Mouse (Mus musculus) Patski (cell line): ENCODE results near the gene Gm43302. TPM values are rescaled to one million over a fixed set of nuclear protein-coding genes. Genes with fewer than 3 reads are reported as not detected.
"Not testable (repeated sequence)": the region's sequence is repeated elsewhere in the genome, so short reads cannot be mapped to it uniquely, and the experiment has no call there.

ENCODE experiments used
- ATAC-seq: fragments of 100-300 bp; one replicate; pipeline ENCODE4 v1.8.0; 2021
- CTCF ChIA-PET: fragments of 350-600 bp; sonication (Branson Sonifier 250); formaldehyde crosslinking; loops from one replicate; lab custom pipeline; 2022; ENCODE audit warnings: inconsistent platforms; lab: Charles Lee
- POLR2A ChIA-PET: fragments of 350-600 bp; sonication (Branson Sonifier 250); formaldehyde crosslinking; loops from one replicate; lab custom pipeline; 2022; ENCODE audit warnings: antibody characterized with exemption, inconsistent platforms; lab: Charles Lee
- DNase-seq: peaks from one replicate; pipeline ENCODE4 v3.0.0-alpha.2; 2011; ENCODE audit warnings: low read depth, low spot score
- H3K27me3 ChIP-seq: fragments of 371-371 bp; one replicate; pipeline ENCODE4 v1.5.1; 2021
- CTCF ChIP-seq: fragments of 100-300 bp; IDR thresholded peaks from one replicate; pipeline ENCODE4 v1.5.1; 2021
- in situ Hi-C: fragments of 300-500 bp; cut with MboI; formaldehyde crosslinking; loops from 3 replicates; pipeline ENCODE4 v1.11.1; 2018; ENCODE audit warnings: low pct_unique_long_range_greater_than_20kb, mixed read lengths
- polyA plus RNA-seq: library from polyadenylated mRNA; unstranded; gene quantifications from one replicate; pipeline ENCODE4 v1.2.3, GENCODE M21; 2021

Gm43302 gene
- polyA plus RNA-seq, 1 experiment from 2014 or later = 0.40 TPM

- DNase-seq = no peak
- ChIA-PET CTCF (no interaction called here), POLR2A (interaction anchor here (0.9 kb wide), 1 partner anchor 229 kb away, joined by 3 read pairs; no protein-coding TSS in a partner anchor)
- no peak for ATAC-seq
- no peak for TF ChIP-seq CTCF
- H3K27me3 ChIP-seq = no peaks in the 10 kb centered on the region
- in situ Hi-C loops = no loop called here
Observed at GRCm38 (mm10) chr5:105292492-105292891, 1.0 kb downstream of the Gm43302 start.

GRCm38 (mm10) chr5:105290921-105291320 is 2.6 kb downstream of the Gm43302 start:
- DNase-seq, in situ Hi-C loops, POLR2A ChIA-PET, ATAC-seq, CTCF ChIA-PET, H3K27me3 ChIP-seq: not testable (repeated sequence)

GRCm38 (mm10) chr5:105260673-105261072 is 32.8 kb downstream of the Gm43302 start:
- not testable (repeated sequence) for ATAC-seq
- in situ Hi-C loops = loop anchor here (5.0 to 10.0 kb wide), 2 partner anchors 56 to 97 kb away; no protein-coding TSS in a partner anchor

GRCm38 (mm10) chr5:105252491-105252890 is 41.0 kb downstream of the Gm43302 start:
- ChIA-PET POLR2A (no interaction called here), CTCF (no interaction called here)
- no peak for DNase-seq
- no peak for ATAC-seq
- in situ Hi-C loops = no loop called here
- TF ChIP-seq CTCF = no peak
- H3K27me3 ChIP-seq = no peaks in the 10 kb centered on the region

More at GRCm38 (mm10) chr5:105260673-105261072, 32.8 kb downstream of the Gm43302 start:
- CTCF ChIA-PET, POLR2A ChIA-PET, H3K27me3 ChIP-seq, DNase-seq: not testable (repeated sequence)

- POLR2A ChIA-PET, CTCF ChIA-PET, H3K27me3 ChIP-seq, ATAC-seq, DNase-seq: not testable (repeated sequence)
- in situ Hi-C loops = loop anchor here (10.0 kb wide), 1 partner anchor 50 kb away; no protein-coding TSS in a partner anchor
Observed at GRCm38 (mm10) chr5:105244741-105245140, 48.8 kb downstream of the Gm43302 start.

- POLR2A ChIA-PET, DNase-seq, ATAC-seq, H3K27me3 ChIP-seq, CTCF ChIA-PET: not testable (repeated sequence)
- in situ Hi-C loops = loop anchor here (10.0 kb wide), 1 partner anchor 46 kb away; no protein-coding TSS in a partner anchor
Observed at GRCm38 (mm10) chr5:105240982-105241381, 52.5 kb downstream of the Gm43302 start.

GRCm38 (mm10) chr5:105239483-105240047 is 53.9 kb downstream of the Gm43302 start, which contains the start of gene Gbp10:
Gene Gbp10 (minus strand): TSS chr5:105239533.
- ATAC-seq, H3K27me3 ChIP-seq, POLR2A ChIA-PET, DNase-seq, CTCF ChIA-PET: not testable (repeated sequence)
- in situ Hi-C loops = loop anchor here (10.0 kb wide), 1 partner anchor 45 kb away; no protein-coding TSS in a partner anchor

- CTCF ChIA-PET, POLR2A ChIA-PET, in situ Hi-C loops, ATAC-seq, H3K27me3 ChIP-seq, DNase-seq: not testable (repeated sequence)
Observed at GRCm38 (mm10) chr5:105238402-105238801, 55.1 kb downstream of the Gm43302 start.

GRCm38 (mm10) chr5:105236040-105236439 is 57.5 kb downstream of the Gm43302 start:
- CTCF ChIA-PET, DNase-seq, H3K27me3 ChIP-seq, POLR2A ChIA-PET, in situ Hi-C loops, ATAC-seq: not testable (repeated sequence)

- in situ Hi-C loops = loop anchor here (10.0 kb wide), 1 partner anchor 56 kb away; no protein-coding TSS in a partner anchor
- POLR2A ChIA-PET, ATAC-seq, H3K27me3 ChIP-seq, CTCF ChIA-PET, DNase-seq: not testable (repeated sequence)
Observed at GRCm38 (mm10) chr5:105208957-105209356, 84.5 kb downstream of the Gm43302 start.

GRCm38 (mm10) chr5:105200791-105201355 is 92.6 kb downstream of the Gm43302 start:
- in situ Hi-C loops = loop anchor here (10.0 kb wide), 1 partner anchor 64 kb away; no protein-coding TSS in a partner anchor
- POLR2A ChIA-PET, ATAC-seq, DNase-seq, H3K27me3 ChIP-seq, CTCF ChIA-PET: not testable (repeated sequence)

GRCm38 (mm10) chr5:105199149-105199548 is 94.3 kb downstream of the Gm43302 start:
- CTCF ChIA-PET, ATAC-seq: not testable (repeated sequence)
- in situ Hi-C loops = loop anchor here (10.0 kb wide), 1 partner anchor 46 kb away; no protein-coding TSS in a partner anchor

GRCm38 (mm10) chr5:105197915-105198560 is 95.5 kb downstream of the Gm43302 start:
- in situ Hi-C loops = loop anchor here (10.0 kb wide), 1 partner anchor 47 kb away; no protein-coding TSS in a partner anchor
- DNase-seq, CTCF ChIA-PET, POLR2A ChIA-PET, ATAC-seq, H3K27me3 ChIP-seq: not testable (repeated sequence)

More at GRCm38 (mm10) chr5:105199149-105199548, 94.3 kb downstream of the Gm43302 start:
- POLR2A ChIA-PET, DNase-seq, H3K27me3 ChIP-seq: not testable (repeated sequence)

- H3K27me3 ChIP-seq, POLR2A ChIA-PET, DNase-seq, CTCF ChIA-PET: not testable (repeated sequence)
- in situ Hi-C loops = loop anchor here (10.0 kb wide), 1 partner anchor 48 kb away; no protein-coding TSS in a partner anchor
- peak; percentile 35 for ATAC-seq
Observed at GRCm38 (mm10) chr5:105196308-105196707, 97.2 kb downstream of the Gm43302 start.
